Mouse (Mus musculus) macrophage (primary cell): Measurements from ENCODE around the gene Ankrd36. TPM values are rescaled to one million over a fixed set of nuclear protein-coding genes. Genes with fewer than 3 reads are reported as not detected.
"Not testable (repeated sequence)": the region's sequence is repeated elsewhere in the genome, so short reads cannot be mapped to it uniquely, and the experiment has no call there.

ENCODE experiments used
- H3K27ac ChIP-seq: fragments of 350-480 bp; formaldehyde crosslinking; 2 replicates; pipeline ENCODE4 v1.9.0; 2021
- H3K36me3 ChIP-seq: fragments of 350-480 bp; formaldehyde crosslinking; 2 replicates; pipeline ENCODE4 v1.9.0; 2021; ENCODE audit errors: inconsistent target
- H3K4me3 ChIP-seq: fragments of 350-480 bp; formaldehyde crosslinking; 2 replicates; pipeline ENCODE4 v1.9.0; 2021; ENCODE audit errors: inconsistent target
- H3K79me2 ChIP-seq: fragments of 350-480 bp; formaldehyde crosslinking; 2 replicates; pipeline ENCODE4 v1.9.0; 2021; ENCODE audit errors: inconsistent target
- WGBS: methylation state at CpG from one replicate; pipeline ENCODE4 v1.1.7; 2026; ENCODE audit warnings: inconsistent platforms; ENCODE audit not compliant: missing documents; 5-methylcytosine and 5-hydroxymethylcytosine counted together
- polyA plus RNA-seq: library from polyadenylated mRNA; stranded (reverse); fragments of 250-400 nt; gene quantifications from 3 replicates; pipeline ENCODE4 v1.2.4, GENCODE M21; 2018; ENCODE audit warnings: inconsistent platforms
- total RNA-seq, 78 experiments: library from RNA; depleted of rRNA; stranded (reverse); fragments of 250-400 nt; gene quantifications; 1 replicate in 9 of 78; 2 replicates in 24 of 78; 3 replicates in 43 of 78; 4 replicates in 2 of 78; pipeline ENCODE4 v1.2.4; 2018; ENCODE audit warnings: inconsistent platforms in 56 of 78

Ankrd36 gene
- total RNA-seq (2018; cell fraction: chromatin; rRNA removed), result not detected
- not detected for total RNA-seq (2018; cell fraction: cytosol; rRNA removed)
- not detected for total RNA-seq (2018; cell fraction: nucleus; rRNA removed)
- polyA plus RNA-seq, result not detected in 3 replicates

- WGBS, result 93% methylated on average over 12 of the region's 12 CpGs
- H3K27ac ChIP-seq, result no peak within 1 kb of the TSS
- no peaks in the 10 kb centered on the region for H3K36me3 ChIP-seq
- no peaks in the 10 kb centered on the region for H3K79me2 ChIP-seq
- no peak within 1 kb of the TSS for H3K4me3 ChIP-seq
These were observed at the start of gene Ankrd36 for GRCm38 (mm10) chr11:5569474-5569873. Gene Ankrd36 (plus strand): TSS chr11:5569684.

GRCm38 (mm10) chr11:5520412-5521265 lies 48.8 kb upstream of the Ankrd36 start, which contains the start of gene Xbp1:
Gene Xbp1 (plus strand): TSS chr11:5520659.
- Histone ChIP-seq H3K36me3 (peaks cover 28% of the 10 kb centered on the region), H3K79me2 (peaks cover 45% of the 10 kb centered on the region), H3K27ac (peak within 1 kb of the TSS; percentile 92), H3K4me3 (peak within 1 kb of the TSS; percentile 85)
- under 1% methylated on average over 62 of the region's 72 CpGs for WGBS

GRCm38 (mm10) chr11:5521266-5521515 lies 48.3 kb upstream of the Ankrd36 start:
- H3K36me3 ChIP-seq, result peaks cover 34% of the 10 kb centered on the region
- under 1% methylated on average over 13 of the region's 13 CpGs for WGBS
- peak overlapping the region; percentile 85 for H3K4me3 ChIP-seq
- H3K27ac ChIP-seq, result peak overlapping the region; percentile 92
- H3K79me2 ChIP-seq, result peaks cover 45% of the 10 kb centered on the region

- Histone ChIP-seq H3K79me2 (peaks cover 45% of the 10 kb centered on the region), H3K36me3 (peaks cover 38% of the 10 kb centered on the region), H3K27ac (peak overlapping the region; percentile 92), H3K4me3 (peak overlapping the region; percentile 85)
- 1% methylated on average over 31 of the region's 34 CpGs for WGBS
These were observed 47.8 kb upstream of the Ankrd36 start for GRCm38 (mm10) chr11:5521516-5522291.

- no peak overlapping the region for H3K27ac ChIP-seq
These were observed 46.6 kb upstream of the Ankrd36 start for GRCm38 (mm10) chr11:5522798-5523415.

GRCm38 (mm10) chr11:5525418-5525817 lies 44.1 kb upstream of the Ankrd36 start:
- Histone ChIP-seq H3K36me3 (peaks cover 49% of the 10 kb centered on the region), H3K79me2 (peaks cover 45% of the 10 kb centered on the region), H3K4me3 (no peak overlapping the region), H3K27ac (no peak overlapping the region)
- WGBS, result 86% methylated on average over 4 of the region's 4 CpGs

More at GRCm38 (mm10) chr11:5522798-5523415, 46.6 kb upstream of the Ankrd36 start:
- Histone ChIP-seq H3K4me3 (peak overlapping the region; percentile 85), H3K79me2 (peaks cover 45% of the 10 kb centered on the region), H3K36me3 (peaks cover 39% of the 10 kb centered on the region)
- WGBS, result 78% methylated on average over 11 of the region's 11 CpGs

GRCm38 (mm10) chr11:5526573-5527439 lies 42.7 kb upstream of the Ankrd36 start:
- WGBS, result 96% methylated on average over 7 of the region's 7 CpGs
- Histone ChIP-seq H3K4me3 (no peak overlapping the region), H3K79me2 (peaks cover 37% of the 10 kb centered on the region), H3K36me3 (peaks cover 60% of the 10 kb centered on the region), H3K27ac (no peak overlapping the region)

- H3K4me3 ChIP-seq, result no peak overlapping the region
- WGBS, result 86% methylated on average over 5 of the region's 5 CpGs
- H3K36me3 ChIP-seq, result peaks cover 66% of the 10 kb centered on the region
- no peak overlapping the region for H3K27ac ChIP-seq
- H3K79me2 ChIP-seq, result peaks cover 25% of the 10 kb centered on the region
These were observed 41.5 kb upstream of the Ankrd36 start for GRCm38 (mm10) chr11:5527865-5528523.

GRCm38 (mm10) chr11:5528841-5529240 lies 40.6 kb upstream of the Ankrd36 start:
- Histone ChIP-seq H3K79me2 (peaks cover 17% of the 10 kb centered on the region), H3K4me3 (no peak overlapping the region), H3K27ac (no peak overlapping the region), H3K36me3 (peaks cover 66% of the 10 kb centered on the region)
- 75% methylated on average over 5 of the region's 5 CpGs for WGBS

GRCm38 (mm10) chr11:5530172-5530571 lies 39.3 kb upstream of the Ankrd36 start:
- Histone ChIP-seq H3K79me2 (peaks cover 3% of the 10 kb centered on the region; the same call in 1 of the 2 replicates), H3K36me3 (peaks cover 64% of the 10 kb centered on the region), H3K4me3 (no peak overlapping the region), H3K27ac (peak overlapping the region; percentile 0; the same call in 1 of the 2 replicates)
- 47% methylated on average over 5 of the region's 5 CpGs for WGBS

GRCm38 (mm10) chr11:5530717-5531116 lies 38.8 kb upstream of the Ankrd36 start:
- 0 out of 2 replicates have a peak overlapping the region, but pooled peaks have one; percentile 0 for H3K27ac ChIP-seq
- peaks cover 60% of the 10 kb centered on the region for H3K36me3 ChIP-seq
- H3K79me2 ChIP-seq, result no peaks in the 10 kb centered on the region
- H3K4me3 ChIP-seq, result no peak overlapping the region
- 75% methylated on average over 6 of the region's 6 CpGs for WGBS

GRCm38 (mm10) chr11:5533108-5533507 lies 36.4 kb upstream of the Ankrd36 start:
- Histone ChIP-seq H3K36me3 (peaks cover 47% of the 10 kb centered on the region; the same call in 1 of the 2 replicates), H3K27ac (no peak overlapping the region), H3K79me2 (peaks cover 19% of the 10 kb centered on the region; the same call in 1 of the 2 replicates), H3K4me3 (no peak overlapping the region)
- WGBS, result 98% methylated on average over 5 of the region's 5 CpGs

GRCm38 (mm10) chr11:5537454-5537853 lies 32.0 kb upstream of the Ankrd36 start:
- H3K27ac ChIP-seq, H3K4me3 ChIP-seq: not testable (repeated sequence)
- peaks cover 53% of the 10 kb centered on the region for H3K79me2 ChIP-seq
- peaks cover 33% of the 10 kb centered on the region for H3K36me3 ChIP-seq
- no CpG with 5 or more reads among the region's 4 CpGs for WGBS
